Mouse (Mus musculus) cerebellum, adult 8-10 months (tissue): ENCODE results near the gene Ube2i.

Experiments used
- DNase-seq: peaks from one replicate; pipeline ENCODE4 v3.0.0; 2022

The Ube2i gene

GRCm38 (mm10) chr17:25274571-25275346 lies at the start of gene Ube2i:
Gene Ube2i (minus strand): TSS chr17:25274622.
- DNase-seq: no peak

GRCm38 (mm10) chr17:25322930-25323329 lies 48.5 kb upstream of the Ube2i start:
- no peak for DNase-seq

DNA sequence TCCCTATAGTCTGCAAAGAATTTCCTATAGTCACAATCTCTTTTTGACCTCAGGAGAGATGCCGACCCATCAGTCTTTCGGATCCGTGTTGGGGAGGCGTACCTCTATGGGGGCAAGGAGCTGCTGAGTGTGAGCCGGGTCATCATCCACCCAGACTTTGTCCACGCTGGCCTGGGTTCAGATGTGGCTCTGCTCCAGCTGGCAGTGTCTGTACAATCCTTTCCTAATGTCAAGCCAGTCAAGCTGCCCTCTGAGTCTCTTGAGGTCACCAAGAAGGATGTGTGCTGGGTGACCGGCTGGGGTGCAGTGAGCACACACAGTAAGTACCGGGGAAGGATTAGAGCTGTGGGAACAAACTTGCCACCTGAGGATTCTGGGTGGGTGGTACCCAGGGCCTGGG lies 46.4 kb upstream of the Ube2i start:
- no peak for DNase-seq

DNA sequence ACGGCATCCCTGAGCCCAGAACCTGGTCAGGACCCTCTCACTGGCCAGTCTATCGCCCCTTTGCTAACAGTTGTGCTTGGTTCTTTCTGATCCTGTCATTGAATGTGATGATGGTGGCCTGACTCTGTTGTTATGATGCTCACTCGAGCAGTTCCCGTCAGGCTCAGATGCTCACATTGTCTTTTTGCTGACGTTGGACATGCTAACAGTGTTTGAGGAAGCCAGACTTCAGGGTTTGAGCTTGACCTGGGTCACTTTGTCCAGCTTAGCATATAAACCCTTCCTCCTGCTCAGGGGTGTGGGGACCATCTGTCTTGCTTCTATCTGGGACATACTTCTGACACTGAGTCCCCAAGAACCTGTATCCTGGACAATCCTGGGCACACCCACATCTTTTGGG lies 43.9 kb upstream of the Ube2i start, which contains the start of gene Prss29:
Gene Prss29 (plus strand): TSS at position 301 of the 400 bp plus-strand sequence.
- DNase-seq: no peak

DNA sequence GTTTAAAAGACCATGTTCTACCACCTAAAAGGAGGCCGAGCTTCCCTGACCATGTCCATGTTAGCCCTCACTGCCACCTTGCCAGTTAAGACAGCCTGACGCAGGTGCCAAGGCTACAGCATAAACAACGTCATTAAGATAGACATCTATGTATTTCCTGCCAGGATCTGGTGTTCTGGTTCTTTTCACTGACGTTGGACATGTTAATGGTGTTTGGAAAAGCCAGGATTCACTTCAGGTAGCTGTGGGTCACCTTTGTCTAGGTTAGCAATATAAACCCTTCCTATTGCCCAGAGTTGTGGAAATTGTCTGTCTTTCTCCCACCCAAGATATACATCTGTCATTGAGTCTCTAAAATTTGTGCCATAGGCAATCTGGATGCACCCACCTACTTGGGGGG lies 33.9 kb upstream of the Ube2i start, which contains the start of gene Prss28:
Gene Prss28 (plus strand): TSS at position 301 of the 400 bp plus-strand sequence.
- no peak for DNase-seq

DNA sequence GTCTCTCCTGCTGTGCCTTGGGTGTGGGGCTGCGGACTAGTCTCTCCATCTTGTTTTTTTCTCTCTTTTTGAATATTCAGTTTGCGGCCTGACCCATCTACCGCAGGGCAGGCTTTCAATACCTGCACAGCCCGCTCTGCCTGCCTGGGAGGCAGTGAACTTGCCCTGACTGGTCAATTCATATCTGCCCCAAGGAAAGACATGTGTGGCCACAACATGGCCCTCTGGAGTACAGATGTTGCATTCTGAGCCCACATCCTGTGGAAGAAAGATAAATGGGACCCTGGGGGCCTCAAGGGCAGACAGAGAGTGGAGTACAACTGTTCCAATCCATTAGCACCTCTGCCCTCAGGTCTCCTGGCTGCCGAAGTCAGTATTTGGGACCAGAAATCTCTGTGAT lies 23.7 kb upstream of the Ube2i start, which contains the start of gene Prss34:
Gene Prss34 (plus strand): TSS at position 301 of the 400 bp plus-strand sequence.
- DNase-seq: no peak

DNA sequence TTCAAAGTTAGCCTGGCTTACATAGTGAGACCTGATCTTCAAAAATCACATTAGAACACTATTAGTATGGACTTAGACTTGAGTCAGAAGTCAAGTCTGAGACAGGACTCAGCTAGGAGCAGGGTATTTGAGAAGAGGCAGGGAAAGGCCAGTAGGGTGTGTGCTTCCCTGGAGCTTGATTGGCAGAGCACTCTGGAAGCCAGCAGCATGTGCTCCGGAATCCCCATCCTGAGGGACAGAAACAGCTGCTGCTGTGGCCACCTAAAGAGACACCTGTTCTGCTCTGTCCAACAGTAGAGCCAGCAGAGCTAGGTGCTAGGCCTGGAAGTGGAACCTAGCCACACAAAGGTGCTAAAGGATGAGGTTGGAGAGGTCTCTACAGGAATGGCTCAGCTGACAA lies 19.7 kb upstream of the Ube2i start:
- DNase-seq: no peak

- no peak for DNase-seq
These were observed 19.1 kb upstream of the Ube2i start for GRCm38 (mm10) chr17:25293495-25293894.

DNA sequence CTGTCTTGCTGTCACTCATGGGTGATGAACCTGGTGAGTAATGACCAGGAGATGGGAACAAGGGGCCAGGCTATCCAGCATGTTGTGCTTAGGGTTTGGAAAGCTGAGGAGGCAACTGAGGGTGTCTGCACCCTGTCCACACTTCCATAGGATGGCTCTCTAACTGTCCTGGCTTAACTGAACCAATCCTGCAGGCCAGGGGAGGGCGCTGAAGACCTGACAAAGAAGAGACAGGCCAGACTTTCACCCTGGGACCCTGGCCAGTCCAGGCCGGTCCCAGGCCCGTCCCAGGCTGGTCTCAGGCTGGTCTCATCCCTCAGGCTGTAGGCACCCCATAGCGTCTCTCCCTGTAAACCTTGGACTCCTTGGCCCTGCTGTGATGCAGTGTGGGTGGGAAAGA lies 16.0 kb upstream of the Ube2i start:
- no peak for DNase-seq

DNA sequence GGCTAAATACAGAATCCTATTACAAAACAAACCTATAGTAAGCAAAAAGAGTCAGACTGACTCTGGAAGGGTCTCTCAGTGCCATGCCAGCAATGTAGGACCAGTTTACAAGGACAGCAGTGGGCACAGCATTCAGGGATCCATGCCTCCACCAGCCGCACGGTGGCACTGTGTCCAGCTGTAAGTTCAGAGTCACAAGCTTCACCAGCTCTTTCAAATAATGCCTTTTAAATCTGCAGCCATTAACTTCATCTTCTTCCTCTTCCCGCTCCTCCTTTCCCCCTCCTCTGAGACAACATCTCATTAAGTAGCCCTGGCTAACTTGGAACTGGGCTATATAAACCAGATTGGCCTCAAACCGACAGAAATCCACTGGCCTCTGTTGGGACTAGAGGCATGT lies 14.4 kb upstream of the Ube2i start:
- DNase-seq: no peak

- DNase-seq: peak; percentile 80
These were observed 10.6 kb upstream of the Ube2i start for GRCm38 (mm10) chr17:25285033-25285432.

DNA sequence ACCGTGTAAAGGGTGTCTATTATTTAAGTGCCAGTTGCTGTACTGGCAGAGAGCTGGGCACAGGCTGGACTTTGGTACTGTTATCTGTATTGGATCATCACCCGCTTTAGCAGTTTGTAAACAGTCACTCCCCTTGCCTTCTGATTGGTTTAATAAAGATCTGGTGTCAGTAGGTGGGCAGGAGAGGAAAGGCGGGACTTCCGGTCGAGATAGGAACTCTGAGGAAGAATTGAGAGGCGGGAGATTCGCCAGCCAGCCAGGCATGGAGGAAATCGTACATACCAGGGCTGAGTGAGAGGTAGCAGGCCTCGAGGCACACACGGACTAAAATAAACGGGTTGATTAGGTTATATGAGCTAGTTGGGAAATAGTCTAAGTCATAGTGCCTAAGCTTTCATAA lies 7.7 kb upstream of the Ube2i start:
- DNase-seq: no peak

GRCm38 (mm10) chr17:25275833-25276232 lies 1.4 kb upstream of the Ube2i start:
- no peak for DNase-seq

GRCm38 (mm10) chr17:25273706-25274501 lies 518 bp downstream of the Ube2i start:
- DNase-seq: peak; percentile 98

DNA sequence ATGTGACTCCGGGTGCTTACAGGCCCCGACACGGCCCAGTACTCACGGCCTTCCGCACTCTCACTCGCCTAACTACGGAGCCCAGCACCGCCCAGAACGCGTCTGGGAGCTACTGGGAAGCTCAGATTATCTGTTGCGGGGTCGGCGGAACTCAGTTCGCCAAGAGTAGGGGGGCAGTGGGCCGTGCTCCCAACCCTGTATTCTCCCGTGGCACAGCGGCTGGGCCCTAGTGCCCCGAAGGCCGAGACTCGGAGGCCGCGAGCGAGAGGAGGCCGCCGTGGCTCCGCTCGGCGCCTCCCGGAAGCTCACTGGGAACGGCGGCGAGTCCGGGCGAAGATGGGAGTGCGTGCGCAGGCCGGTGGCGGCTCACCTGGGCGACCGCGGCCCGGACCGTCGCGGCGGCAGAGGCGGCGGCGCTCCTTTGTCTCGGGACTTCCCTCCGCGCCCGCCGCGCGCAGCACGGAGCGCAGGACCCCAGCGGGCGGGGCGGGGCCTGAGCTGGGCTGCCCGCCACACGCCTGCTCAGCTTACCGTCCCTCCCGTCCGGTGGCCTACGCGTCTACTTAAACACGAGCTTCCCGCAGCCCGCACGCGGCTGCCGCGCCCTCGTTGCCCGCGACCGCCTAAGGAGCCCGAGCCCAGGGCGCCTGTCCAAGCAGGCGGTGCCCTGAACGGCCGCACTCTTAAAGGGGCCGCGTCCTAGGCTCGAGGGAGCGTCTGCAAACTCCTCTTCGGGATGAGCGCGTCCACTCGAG lies 1.3 kb downstream of the Ube2i start:
- peak; percentile 95 for DNase-seq

DNA sequence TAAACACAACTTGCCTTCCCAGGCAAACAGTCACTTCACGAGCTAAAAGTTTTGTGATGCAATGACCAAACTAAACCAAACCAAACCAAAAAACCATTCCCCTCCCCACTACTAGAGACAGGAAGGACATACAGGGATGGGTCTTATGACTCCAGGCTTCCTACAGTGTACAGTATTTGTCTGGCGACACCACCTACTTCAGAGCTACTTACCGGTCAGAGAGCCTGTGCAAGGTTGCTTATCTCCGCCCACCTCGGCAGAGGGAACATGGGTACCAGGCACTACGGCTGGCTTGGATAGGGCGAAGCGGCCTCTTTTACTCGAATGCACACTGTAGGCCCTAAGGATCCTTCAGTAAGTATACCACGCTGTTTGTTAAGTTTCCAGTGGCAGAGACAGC lies 2.1 kb downstream of the Ube2i start:
- no peak for DNase-seq

GRCm38 (mm10) chr17:25270795-25271335 lies 3.6 kb downstream of the Ube2i start:
- no peak for DNase-seq

GRCm38 (mm10) chr17:25264453-25264852 lies 10.0 kb downstream of the Ube2i start:
- no peak for DNase-seq

GRCm38 (mm10) chr17:25257804-25258261 lies 16.6 kb downstream of the Ube2i start:
- DNase-seq: no peak

DNA sequence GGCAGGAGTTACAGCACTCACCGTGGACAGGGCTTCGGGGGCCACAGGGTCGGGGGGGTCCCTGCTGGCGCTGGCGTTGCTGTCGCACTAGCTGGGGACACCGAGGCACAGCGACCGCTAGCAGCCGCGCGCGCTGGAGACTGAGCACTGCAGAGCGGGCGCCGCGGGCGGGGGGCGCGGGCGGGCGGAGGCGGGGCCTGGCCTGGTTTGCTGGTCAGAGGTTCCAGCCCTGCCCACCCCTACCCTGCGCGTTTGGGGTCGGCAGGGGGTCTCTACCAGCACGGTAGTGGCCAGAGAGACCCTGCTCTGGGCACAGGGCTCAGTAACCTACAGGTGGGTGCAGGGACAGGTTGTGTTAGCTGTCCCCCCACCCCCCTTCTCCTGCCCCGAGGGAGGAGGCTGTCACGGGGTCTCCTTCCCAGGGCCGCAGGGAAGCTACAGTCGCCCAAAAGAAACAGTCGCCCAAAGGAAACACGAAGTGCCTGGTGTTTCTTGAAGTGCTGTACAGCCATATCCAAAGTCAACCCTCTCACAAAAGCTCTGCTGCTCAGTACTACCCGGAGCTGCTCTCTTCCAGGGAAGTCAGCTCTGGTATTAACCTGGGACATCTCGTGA lies 18.2 kb downstream of the Ube2i start, which contains the start of gene Baiap3:
Gene Baiap3 (minus strand): TSS at position 225 of the 615 bp plus-strand sequence.
- no peak for DNase-seq

DNA sequence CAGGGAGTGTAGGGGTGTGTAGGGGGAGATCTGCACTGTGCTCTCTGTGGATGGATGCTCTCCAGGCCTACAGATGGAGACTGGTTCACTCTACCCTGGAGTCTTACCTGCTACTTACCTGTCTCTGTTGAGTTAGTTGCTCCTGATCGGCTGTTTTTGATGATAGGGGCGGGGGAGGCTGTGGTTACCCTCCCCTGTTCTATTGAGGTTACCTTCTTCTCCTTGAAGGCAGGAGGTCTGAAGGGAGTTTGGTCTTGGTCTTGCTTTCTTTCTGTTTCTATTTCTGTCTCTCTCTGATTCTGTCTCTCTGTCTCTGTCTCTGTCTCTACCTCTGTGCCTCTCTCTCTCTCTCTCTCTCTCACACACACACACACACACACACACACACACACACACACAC lies 19.3 kb downstream of the Ube2i start:
- no peak for DNase-seq

DNA sequence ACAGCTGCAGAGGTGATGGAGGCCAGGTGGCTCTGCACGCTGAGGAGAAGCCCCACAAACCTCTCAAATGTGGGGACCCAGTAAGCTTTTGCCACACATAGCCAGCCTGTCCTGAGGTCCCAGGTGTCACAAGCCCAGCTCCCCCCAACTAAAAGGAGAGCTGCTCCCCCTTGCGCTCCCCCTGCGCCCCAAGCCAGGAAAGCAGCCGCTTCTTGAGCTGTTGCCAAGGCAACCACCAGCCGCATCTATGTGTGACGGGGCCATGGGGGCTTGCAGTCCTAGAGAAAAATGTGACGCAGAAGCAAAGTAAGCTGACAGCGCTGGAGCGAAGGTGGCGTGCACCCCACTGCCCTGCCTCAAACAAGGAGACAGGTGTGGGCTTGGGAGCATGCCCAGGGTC lies 20.7 kb downstream of the Ube2i start:
- DNase-seq: no peak
